Mouse (Mus musculus) lung, postnatal 0 days (tissue): ENCODE results near the gene Gad1.

Source experiments
- CTCF ChIP-seq: IDR thresholded peaks from 2 replicates; pipeline ENCODE4 v1.5.1; 2016; ENCODE audit warnings: antibody characterized with exemption, mild to moderate bottlenecking
- EP300 ChIP-seq: IDR thresholded peaks from 2 replicates; pipeline ENCODE4 v1.6.1; 2016; ENCODE audit warnings: antibody characterized with exemption, mild to moderate bottlenecking, control low read depth

GRCm38 (mm10) chr2:70505229-70505628 is 47.6 kb upstream of the Gad1 start:
- TF ChIP-seq CTCF (peak; percentile 42), EP300 (peak; percentile 31; the same call in 1 of the 2 replicates)
